Mouse (Mus musculus) adrenal gland, adult 8-10 months (tissue): Measurements from ENCODE around the gene Kcnk2. TPM values are rescaled to one million over a fixed set of nuclear protein-coding genes. Genes with fewer than 3 reads are reported as not detected.

ENCODE experiments used
- DNase-seq: peaks from one replicate; pipeline ENCODE4 v3.0.0; 2022
- total RNA-seq, 4 experiments: library from RNA; stranded (reverse); gene quantifications; 2 replicates each; pipeline ENCODE4 v1.2.4; 2022

The Kcnk2 gene
- total RNA-seq, result 10 to 100 TPM; 22.0 to 44.4 (median 26.6) TPM

DNA sequence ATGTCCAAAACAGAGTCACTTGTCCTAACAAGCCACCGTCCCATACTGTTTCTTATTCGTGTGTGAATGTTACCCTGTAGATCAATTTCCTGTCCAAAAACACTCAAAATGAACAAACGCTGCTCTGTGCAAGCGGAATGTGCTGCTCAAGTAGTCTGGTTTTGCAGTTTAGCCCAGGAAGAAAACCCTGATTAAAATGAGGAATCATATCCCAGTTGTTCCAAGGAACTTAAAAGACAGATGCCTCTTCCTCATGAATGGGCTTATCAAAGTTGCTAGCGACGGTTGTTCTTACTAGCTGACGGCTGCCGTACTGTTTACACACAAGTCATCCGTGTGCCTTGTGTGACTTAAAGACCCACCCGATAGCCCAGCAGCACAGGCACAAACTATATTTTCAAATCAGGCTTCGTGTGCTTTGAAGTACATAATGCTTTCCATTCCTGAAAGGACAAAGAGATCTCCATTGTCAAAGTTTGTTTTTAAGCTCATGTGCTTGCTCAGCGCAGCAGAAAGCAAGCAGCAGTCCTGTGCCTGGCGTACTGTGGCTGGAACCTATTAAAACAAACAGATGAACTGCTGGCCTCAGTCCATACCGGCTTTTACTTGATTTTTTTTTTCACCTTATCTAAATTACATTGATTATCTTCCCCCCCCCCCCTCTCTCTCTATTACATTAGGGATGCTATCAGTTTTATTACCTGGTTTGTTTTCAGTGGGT is at the start of gene Kcnk2:
Gene Kcnk2, minus strand, starts transcription at position 51 of the 721 bp plus-strand sequence.
- DNase-seq, result no peak

DNA sequence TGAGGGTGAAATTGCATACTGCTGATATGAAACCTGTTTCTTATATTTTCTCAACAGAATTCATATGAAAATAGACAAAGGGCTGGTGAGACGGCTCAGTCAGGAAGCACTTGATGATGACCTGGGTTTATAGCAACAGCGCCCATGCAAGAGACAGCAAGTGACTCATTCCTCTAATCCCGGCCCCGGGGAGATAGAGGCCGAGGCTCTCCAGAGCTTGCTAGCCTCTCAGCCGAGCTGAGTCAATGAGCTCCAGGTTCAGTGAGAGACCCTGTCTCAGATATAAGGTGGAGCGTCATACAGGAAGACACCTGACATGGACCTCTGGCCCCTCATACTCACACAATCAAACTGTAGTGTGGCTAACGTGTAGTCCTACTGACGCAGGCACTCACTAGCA is 38.7 kb upstream of the Kcnk2 start:
- DNase-seq, result no peak

DNA sequence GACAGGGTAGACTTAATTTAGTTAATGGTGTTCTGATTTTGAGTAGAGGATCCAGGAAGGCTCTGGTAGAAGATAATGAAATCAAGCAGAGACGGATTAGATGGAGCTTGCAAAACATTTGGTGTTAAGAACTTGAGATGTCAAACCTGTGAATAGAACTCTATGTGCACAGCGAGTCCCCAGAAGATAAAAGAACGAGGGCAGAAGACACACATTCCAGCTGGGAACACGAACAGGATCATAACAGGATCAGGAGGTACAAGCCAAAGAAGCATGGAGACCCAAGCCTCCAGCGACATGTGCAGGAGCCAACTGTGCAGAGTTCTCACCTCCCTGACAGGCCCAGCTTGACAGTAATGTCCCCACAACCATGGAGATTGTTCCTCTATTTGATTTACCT is 35.1 kb upstream of the Kcnk2 start:
- no peak for DNase-seq

DNA sequence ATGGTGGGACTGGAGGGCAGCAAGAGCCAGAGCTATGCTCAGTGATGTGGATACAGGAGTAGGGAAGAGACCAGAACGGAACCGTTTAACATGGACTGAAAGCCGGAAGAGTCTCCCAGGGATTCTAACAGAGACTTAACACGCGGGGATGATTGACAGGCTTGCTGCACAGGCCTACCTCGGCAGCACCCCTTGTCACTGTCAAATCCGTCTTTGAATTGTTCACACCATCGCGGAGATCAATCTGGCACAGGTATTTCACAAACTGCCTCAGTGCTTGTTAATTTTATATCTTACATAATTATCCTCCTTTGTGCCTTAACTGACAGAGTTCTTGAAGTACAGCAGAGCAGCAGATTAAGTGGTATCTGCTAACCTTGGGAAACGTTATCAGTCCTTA is 33.4 kb upstream of the Kcnk2 start:
- DNase-seq, result no peak

DNA sequence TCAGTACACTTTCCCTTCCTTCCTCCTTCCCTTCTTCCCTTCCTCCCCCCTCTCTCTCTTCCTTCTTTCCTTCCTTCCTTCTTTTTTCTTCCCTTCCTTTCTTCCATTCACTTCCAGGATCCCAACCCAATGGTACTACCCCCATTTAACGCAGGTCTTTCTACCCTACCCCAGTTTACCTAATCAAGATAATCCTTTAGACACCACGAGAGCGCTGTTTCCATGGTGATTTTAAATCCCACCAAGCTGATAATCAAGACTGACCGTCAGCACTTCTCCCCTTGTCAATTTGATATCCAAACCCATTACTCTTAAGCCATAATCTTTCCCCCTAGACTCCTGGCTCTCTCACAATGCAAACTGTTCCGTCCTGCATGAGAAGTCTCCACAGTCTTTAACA is 29.4 kb upstream of the Kcnk2 start:
- no peak for DNase-seq

DNA sequence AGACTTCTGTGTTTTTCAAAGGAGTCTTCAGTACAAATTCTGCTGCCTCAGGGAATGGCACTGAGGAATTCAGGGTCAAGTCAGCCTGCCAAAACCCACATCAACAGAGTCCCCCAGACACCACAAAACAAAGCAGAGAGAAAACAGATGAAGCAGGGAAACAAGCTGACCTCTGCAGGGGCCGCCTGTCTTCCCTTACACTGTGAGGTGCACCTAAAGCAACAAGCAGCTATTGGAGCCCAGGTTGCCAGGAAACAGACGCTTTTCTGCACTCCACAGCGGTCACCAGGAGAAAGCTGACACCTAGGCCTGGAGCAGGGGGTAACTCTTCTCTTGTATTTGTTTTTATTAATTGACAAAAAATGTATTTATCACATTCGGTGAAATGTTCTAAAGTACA is 28.5 kb upstream of the Kcnk2 start:
- no peak for DNase-seq

DNA sequence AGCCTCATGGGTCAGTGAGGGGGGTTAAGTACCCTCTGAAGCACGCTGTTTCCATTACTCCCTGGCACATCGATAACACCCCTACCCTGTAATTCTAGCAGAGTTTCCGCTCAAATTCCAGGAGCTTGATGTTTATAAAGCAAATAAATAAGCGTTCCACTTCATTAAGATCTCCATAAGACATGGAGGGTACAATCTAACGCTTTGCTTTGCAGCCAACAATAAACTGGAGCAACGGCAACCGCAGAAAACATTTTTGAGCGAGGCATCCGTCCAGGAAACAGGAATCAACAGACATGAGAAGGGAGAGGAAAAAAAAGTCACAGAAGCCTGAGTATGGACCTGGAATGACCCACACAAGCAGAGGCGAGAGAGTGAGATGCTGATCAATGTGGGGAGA is 27.5 kb upstream of the Kcnk2 start:
- no peak for DNase-seq

DNA sequence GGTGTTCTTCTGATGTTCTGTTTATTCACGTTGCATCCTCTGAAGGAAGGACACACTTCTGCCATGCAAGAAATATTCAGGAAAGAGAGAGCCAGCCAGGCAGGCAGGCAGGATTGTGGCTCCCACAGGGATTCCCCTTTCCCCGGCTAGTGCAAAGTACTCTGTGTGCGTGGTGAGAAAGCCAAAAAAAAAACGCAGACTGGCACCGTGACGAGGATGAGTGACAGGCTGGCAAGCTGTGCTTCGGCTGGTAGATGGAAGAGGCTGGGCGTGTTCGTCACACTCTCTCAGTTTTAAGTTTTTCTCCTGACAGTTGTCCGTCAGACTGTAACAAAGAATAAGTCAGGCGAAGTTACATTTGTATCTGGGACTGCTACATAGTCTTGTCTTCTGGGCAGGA is 24.2 kb upstream of the Kcnk2 start:
- DNase-seq, result no peak

DNA sequence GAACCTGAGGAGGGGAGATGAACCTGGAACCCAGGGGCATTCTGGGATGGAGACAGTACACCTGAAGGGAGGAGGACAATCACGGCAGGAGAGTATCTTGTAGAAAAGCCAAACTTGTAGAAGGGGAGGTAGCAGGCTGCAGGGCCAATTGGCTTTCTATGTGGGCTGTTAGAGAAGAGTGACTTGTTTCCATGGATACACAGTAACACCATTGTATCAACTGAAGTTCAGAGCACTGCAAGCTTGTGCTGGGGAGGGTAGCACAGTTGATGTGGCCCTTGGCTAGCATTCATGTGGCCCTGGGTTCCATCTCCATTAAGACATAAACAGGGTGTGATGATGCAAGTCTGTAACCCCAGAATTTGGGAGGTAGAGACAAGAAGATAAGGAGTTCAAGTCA is 17.8 kb upstream of the Kcnk2 start:
- no peak for DNase-seq

DNA sequence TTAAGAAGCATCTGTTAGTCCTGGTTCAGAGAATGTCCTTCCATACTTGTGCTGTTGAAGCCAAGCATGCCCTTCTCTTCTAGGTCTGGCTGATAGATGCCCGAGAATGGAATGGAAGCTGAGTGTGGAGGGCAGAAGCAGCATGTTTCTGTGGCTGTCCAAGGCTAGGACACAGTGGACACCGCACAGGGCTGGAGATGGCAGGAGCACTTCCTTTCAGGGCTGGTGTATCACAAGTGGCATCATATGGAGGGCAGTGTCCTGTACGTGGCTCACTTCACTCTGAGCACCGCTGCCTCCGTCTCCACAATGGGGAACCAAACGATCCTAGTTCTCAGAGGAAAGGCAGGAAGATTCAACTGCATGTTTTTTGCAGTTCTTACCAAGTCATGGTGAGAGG is 7.8 kb upstream of the Kcnk2 start:
- DNase-seq, result no peak

DNA sequence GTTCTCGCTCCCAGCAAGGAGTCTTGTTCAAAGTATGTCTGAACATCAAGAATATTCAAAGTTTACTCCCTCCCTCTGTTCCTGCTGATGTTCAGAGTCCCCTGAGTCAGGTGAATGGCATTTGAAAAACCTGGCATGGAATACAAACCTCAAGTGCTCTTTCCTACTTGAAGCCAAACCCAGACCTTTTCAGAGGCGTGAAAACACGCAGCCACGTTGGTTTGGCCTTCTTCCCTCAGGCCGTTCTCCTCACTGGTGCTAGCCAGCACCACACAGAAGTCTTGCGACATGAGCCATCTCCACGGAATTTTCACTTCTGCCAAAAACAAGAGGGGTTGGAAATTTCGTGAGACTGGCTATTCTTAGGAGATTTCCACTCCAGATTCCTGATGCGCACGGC is 3.1 kb upstream of the Kcnk2 start:
- no peak for DNase-seq

DNA sequence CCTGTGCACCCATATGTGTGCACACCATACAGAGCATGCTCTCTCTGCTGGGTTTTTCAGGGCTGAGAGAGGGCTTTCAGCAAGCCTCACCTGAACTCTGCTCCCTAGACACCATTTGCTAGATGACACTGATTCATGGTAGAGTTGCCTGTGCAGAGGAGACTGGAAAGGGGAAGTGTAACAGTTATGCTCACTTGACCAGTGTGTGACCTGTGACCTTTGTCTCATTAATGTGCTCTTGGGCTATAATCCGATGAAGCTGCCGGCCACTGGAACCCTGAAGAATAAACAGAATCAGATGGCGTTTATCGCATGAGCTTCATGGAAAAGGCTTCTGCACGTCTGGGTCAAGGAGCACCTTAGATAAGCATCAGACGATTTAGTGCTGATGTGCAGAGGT is 1.5 kb upstream of the Kcnk2 start:
- no peak for DNase-seq

DNA sequence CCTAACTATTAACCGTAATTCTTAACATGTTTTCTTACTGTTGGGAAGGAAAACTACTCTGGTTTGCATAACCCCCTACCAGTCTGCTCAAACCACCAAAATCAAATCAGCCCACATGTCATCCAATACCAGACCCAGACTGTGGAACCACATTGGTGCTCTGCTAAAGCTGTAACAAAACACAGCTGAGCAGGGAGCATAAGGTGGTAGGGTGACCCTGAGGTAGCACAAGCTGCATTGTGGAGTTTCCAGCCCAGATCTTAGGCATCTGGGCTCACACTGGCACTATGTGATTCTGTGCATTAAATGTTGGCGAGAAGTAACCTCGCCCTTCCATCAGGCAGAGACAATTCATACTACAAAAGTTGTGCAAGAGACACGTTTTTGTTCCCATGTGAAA is 1.1 kb upstream of the Kcnk2 start:
- DNase-seq, result no peak

DNA sequence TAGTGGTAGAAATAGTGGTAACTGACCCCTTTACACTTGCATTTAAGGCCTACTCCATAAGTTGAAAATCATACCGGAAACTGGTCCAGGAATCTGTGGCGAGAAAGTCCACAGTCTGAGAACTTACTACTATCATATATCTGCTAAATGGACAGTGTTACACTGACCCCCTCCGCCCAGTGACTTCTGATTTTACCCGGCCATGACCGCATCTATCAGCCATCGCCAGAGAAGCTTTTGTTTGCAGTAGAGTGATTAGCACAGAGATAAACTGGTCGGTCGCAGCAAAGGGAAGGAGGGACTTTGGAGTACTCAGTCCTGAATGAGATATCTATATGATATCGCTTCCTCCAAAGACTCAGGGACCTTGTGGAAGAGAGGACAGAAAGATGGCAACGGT is 15.2 kb downstream of the Kcnk2 start:
- no peak for DNase-seq

DNA sequence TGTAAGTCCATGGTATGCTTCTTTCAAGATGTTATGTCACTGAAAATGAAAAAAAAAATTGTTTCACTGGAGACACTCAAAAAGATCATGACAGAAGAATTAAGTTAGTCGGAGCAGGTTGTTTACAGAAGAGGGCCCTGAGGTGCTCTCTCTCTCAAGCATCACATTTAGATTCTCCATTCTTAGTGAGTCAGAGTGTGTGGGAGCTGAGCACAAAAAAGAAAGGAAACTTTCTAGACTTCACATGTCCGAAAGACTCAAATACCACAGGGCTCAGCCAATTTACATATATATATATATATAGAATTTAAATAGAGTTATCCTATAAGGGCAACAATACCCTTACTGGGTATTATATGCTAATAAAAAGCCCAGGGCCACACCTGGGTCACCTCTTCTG is 15.9 kb downstream of the Kcnk2 start:
- DNase-seq, result no peak

DNA sequence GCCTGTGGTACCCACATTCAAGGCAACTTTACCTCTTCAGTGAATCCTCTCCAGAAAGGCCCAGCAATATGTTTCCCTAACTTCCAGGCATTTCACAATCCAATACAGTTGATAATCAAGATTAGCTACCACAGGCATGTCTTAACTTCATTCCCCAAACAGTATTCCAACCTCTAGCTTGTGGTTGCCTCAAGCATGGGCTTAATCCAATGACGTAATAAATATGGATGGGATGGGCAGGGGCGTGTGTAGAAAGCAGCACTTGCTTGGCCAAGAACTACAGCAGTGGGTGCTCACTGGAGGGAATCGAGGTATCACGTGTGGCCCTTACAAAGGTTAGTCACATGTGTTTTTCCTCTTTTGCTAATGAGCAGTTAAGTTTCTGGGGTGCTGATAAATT is 34.4 kb downstream of the Kcnk2 start:
- DNase-seq, result no peak

DNA sequence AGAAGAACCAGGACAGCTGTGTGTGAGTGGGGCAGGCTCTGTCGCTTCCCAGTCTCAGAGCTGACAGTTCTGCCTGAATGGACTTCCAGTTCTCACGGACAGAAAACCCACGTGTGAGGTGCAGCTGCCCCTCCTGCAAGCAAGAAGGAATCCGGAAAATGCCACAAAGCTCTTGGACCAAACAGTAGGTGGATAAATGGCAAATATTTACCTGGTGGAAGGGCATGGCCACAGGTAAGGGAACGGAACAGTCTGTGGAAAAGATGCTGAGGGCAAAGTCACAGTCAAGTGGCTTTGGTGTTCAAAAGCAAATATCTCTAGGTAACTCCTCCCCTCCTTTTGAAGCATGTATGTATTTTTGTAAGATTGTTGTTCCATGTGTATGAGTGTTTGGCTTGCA is 37.9 kb downstream of the Kcnk2 start:
- no peak for DNase-seq

DNA sequence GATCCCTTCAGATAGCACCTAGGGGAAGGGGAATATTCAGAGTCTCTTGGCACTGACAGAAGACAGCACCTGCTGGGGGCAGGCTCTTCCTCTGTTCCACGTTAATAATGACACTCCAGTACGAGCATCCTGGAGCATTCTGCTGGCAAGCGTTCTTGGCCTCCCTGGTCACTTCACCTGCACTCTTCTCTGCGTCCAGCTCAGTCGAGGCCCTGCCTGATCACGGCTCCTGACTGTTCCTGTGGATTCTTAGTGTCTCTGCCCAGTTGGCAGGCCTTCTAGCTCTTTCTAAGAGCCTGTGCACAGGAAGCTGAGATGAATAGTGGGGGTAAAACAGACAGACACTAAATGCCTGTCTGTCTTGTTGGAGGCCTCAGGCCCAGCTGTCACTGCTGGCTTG is 39.5 kb downstream of the Kcnk2 start:
- DNase-seq, result no peak

DNA sequence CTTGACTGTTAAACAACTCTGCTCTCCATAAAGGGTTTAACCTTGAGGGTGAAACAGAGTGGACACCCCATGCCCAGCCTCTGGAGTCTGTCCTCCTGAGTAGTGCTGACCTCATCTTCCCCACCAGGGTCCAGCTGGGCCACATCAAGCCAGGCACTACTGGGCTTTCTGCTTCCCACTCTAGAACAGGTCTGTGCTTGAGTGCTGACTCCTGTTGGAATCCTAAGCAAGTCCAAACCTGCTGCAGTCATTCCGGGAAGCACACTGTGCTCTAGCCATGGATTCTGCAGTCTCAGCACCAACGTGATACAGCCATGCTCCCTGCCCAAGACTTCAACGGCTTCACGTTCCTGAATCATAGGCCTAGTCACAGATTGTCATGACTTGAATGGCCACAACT is 42.4 kb downstream of the Kcnk2 start:
- no peak for DNase-seq

DNA sequence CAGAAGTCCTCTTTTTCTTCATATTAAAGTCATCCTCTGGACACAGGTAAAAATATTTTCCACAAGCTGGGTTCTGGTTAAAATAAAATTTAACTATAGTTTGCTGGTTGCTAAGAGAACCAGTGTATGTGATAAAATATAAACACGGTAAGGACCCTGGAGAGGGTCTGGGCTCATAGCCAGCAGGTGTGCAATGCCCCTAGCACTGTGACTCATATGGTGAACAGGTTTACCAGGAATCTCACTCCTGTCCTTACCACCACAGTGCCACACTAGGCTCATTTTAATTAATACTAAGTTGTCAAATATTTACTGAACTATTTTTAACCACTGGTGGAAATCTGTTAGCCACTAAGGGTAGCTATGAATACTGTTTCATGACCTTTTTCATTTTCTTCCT is 48.2 kb downstream of the Kcnk2 start:
- DNase-seq, result no peak

DNA sequence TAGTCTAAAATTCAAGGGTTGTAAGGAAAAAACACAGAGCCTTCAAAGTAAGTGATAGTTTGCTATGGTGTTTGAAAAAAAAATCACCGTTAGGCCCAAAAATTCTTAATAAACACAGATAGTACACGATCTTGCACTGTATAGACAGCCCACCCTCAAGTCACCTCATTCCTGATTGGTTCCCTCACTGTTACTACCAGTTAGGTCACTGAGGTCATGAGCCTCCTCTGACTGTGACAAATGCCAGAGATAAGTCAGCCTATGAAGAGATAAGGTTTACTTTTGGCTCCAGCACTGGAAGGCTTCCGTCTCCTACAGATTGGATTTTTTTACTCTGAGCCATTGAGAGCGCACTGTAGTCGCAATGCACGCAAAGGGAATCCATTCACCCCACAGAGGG is 50.3 kb downstream of the Kcnk2 start:
- no peak for DNase-seq

DNA sequence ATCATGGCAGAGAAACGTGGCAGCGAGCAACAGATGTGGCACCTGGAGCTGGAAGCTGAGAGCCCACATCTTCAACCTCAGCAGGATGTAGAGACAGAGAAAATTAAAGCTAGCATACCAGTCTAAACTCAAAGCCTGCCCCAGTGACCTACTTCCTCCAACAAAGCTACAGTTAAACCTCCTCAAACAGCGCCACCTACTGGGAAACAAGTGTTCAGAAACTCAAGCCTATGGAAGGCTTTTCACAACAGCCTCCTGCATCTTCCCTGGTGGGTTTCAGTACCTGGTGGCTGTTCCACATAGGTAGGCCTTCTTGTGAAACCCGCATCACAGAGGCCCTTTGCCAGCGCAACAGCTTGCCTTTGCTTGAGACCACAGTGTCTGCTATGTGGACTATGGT is 52.9 kb downstream of the Kcnk2 start:
- no peak for DNase-seq

DNA sequence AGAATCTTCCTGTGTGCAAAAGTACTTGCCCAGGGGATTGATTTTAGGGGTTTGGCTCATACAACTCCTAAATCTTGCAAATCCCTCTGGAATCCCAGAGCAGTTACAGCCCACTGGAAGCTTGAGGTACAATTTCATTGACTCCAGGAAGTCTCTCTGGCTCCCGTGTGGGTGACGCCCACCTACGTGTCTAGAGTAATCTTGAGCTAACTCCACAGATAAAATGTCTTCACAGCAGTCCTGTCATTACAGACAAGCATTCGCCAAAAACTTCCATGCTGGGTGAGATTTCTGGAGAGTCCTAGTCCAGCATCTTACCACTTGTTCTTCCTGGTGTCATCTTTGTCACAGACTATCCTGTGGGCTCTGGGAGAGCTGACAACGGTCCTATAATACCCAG is 56.9 kb downstream of the Kcnk2 start:
- no peak for DNase-seq

DNA sequence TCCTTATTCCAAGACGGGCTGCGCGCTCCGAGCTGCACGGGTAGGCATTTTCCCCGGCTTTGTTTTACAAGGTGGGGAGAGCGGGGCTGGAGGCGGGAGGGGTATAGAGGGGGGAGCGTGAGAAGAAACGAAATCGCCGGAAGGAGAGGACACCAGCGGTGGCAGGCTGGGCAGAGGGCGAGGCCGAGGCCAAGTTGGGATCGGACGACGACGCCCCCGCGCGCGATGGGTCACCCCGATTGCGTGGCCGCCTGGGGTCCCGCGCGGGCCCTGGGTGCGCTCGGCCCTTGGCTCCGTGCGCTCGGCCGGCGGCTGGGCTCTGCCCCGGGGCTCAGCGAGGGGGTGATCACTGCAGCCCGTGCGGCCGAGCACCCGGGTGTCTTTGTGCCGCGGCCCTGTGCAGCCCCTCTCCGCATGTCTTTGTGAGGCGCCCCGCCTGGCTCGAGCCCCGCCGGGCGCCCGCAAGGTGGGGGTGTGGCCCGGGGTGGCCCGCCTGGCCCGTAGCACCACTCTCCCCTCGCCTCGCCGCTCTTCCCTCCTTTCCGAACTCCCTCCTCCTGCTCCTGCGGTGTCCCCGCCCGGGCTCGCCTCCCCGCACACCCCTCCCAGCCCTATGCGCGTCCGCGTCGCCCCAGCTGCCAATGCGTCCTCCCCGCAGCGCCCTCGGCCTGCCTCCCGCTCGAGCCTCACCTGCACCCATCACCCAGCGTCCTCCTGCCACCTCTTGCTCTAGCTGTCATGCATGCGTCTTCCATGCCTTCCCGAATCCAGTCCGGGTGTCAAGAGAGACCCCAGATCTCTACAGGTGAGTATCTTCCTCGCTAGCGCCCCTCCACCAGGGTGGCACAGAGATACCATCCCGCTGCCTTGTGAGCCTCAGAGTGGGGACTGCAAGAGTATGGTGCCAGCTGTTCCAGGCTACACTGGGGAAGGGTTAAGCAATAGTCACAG is 58.5 kb downstream of the Kcnk2 start:
- DNase-seq, result no peak
